Mouse (Mus musculus): Measurements from ENCODE around the gene Cds2.
A peak's percentile ranks its signal among the peaks of the same experiment; 100 is the strongest.
"Not testable (repeated sequence)": the region's sequence is repeated elsewhere in the genome, so short reads cannot be mapped to it uniquely, and the experiment has no call there.

The Cds2 gene

DNA sequence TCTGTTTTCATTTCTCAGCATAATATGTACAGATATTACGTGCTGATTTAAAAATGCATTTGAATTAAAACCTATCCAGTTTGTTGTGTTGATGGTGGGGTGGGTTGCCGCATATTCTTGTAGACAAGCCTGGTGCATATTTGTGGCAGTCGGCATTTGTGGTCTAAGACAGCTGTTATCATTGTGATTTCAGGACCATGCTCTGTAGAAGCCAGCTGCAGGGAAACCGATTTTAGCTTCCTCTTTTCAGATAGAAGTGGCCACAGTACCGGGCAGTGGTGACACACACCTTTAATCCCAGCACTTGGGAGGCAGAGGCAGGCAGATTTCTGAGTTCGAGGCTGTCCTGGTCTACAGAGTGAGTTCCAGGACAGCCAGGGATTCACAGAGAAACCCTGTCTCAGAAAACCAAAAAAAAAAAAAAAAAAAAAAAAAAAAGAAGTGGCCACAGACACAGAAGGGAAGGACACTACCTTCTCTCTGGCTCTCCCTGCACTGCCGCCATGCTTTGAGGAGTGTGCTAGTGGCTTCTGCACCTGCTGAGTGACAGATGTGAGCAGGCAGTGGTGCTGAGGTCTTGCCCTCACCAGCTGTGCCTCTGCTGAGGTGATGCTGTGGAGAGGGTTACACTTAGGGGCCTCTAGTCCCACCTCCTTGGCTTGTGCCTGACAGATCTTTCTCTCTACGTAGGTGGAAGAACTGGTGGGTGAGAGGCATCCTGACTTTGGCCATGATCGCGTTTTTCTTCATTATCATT lies 30.9 kb downstream of the Cds2 start:
- DNase-seq, result no peak

DNA sequence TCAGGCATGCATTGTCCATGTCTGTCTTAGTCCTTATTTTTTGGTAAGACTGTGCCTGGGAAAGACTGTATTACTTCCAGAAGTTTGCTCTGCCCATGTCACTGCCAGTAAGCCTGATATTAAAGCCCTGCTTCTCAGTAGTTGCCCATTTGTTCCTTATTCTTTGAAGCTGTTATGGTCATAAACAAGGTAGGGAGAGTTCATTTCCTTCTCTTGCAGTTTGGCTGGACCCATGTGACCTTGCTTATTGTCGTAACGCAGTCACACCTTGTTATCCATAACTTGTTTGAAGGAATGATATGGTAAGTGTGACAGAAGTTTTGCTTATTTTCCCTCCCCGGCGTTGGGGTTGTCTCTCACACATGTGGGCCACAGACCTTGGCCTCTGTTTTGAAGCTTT lies 35.3 kb downstream of the Cds2 start:
- DNase-seq, result no peak

GRCm38 (mm10) chr2:132301436-132301835 lies 38.5 kb downstream of the Cds2 start:
- no peak for DNase-seq

DNA sequence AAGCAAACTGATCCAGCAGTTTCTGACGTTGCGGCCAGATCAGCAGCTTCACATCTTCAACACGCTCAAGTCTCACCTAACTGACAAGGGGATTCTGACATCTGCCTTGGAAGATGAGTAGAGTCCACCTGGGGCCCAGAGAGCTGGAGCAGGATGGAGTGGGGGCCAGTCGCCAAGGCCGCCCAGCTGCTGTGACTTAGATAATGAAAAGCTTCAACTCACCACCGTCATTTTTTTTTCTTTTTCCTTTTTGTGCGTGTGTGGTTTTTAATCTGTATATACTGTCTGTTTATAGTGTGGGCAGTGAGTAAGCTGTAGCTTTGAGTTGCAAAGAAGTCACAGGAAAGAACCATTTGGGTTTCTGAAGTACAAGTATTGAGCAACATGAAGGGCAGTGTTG lies 42.2 kb downstream of the Cds2 start:
- no peak for DNase-seq

DNA sequence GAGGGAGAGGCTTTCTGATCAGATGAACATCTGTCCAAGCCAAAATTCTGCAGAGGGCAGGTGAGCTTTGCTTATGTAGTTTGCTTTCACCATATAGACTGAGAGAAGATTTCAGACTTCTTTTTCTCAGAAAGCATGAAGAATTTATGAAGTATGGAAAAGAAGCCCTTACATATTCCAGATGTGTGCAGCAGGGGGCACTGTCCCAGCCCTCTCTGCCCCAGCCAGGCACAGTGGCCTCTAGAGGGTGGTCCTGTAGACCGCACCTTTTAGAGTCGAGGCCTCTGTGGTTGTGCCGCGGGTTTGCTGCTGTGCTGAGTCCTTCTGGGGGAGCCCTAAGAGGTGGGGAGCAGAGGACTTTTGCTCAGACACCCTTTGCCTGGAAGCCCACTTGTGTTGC lies 43.0 kb downstream of the Cds2 start:
- no peak for DNase-seq

GRCm38 (mm10) chr2:132307213-132307843 lies 44.4 kb downstream of the Cds2 start:
- no peak for DNase-seq

- DNase-seq, result no peak
Measured at GRCm38 (mm10) chr2:132308829-132309228, 45.9 kb downstream of the Cds2 start.

DNA sequence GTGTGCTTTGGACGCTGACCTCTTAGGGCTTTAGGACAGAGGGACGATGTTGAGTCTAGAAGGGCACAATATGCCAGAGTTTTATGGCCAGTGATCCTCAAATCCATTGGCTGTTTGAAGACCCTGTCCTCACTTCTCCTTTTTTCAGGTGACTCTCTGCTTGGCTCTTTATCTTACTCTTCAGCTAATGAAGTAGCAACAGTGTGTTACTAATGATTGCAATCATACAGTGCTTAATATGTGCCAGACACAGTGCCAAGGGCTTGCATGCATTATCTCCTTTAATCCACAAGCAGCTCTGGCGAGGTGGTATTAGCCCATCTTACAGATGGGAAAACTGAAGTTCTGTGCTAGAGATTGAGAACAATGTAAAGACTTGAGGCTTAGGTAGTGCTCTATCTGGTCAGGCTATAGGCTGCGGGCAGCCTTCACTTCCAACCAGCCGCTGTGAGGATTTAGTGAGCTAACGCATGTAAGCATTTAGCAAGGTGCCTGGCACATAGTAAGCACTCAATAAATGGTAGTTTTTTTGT lies 46.5 kb downstream of the Cds2 start:
- no peak for DNase-seq

- no peak for DNase-seq
Measured at GRCm38 (mm10) chr2:132312616-132313015, 49.7 kb downstream of the Cds2 start.

GRCm38 (mm10) chr2:132313568-132313967 lies 50.6 kb downstream of the Cds2 start:
- DNase-seq, result no peak

- DNase-seq, result not testable (repeated sequence)
Measured at GRCm38 (mm10) chr2:132314057-132314456, 51.1 kb downstream of the Cds2 start.

GRCm38 (mm10) chr2:132316041-132316808 lies 53.3 kb downstream of the Cds2 start:
- DNase-seq, result peak; percentile 23

- DNase-seq, result no peak
Measured at GRCm38 (mm10) chr2:132317178-132317577, 54.2 kb downstream of the Cds2 start.

- no peak for DNase-seq
Measured at GRCm38 (mm10) chr2:132320516-132320915, 57.6 kb downstream of the Cds2 start.

DNA sequence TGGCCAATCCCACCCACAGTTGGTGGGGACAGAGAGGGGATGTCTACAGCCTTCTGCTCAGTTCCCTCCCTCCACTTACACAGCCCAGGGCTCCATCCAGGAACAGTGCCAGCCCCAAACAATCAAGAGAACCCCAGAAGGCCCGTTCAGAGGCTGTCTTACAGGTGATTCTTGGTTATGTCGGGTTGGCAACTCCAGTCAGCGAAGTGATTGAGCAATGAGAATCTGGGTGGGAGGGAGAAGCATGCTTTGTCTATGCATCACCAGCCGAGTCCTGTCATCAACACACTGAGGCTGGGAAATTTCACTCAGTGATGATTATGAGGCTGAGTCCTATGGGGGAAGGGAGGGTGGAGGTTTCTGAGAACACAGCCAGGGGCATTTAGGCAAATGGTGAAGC lies 60.6 kb downstream of the Cds2 start:
- no peak for DNase-seq

DNA sequence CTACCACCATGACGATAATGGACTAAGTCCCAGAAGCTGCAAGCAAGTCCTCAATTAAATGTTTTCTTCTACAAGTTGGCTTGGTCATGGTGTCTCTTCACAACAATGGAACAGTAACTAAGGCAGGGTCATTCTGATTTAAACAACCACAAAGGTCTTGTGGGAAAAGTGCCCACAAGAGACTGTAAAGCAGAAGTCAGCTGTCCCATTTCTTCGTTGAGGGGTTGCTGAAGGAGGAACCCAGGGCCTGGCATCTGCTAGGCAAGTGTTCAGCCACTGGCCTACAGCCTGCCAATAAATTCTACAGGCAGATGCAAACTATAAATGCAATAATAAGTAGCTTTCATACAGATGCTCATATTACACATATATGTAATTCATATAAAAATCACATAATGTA lies 74.3 kb downstream of the Cds2 start:
- no peak for DNase-seq

- DNase-seq, result no peak
Measured at GRCm38 (mm10) chr2:132340350-132340749, 77.4 kb downstream of the Cds2 start.

- no peak for DNase-seq
Measured at GRCm38 (mm10) chr2:132341293-132341692, 78.3 kb downstream of the Cds2 start.

GRCm38 (mm10) chr2:132343846-132344245 lies 80.9 kb downstream of the Cds2 start:
- no peak for DNase-seq
